ENCODE assay signal across 25 mouse cellular contexts in genomic region chr3:127113238-127113637, GRCm38 (mm10).
"Had no signal": no experiment of that assay in that cellular context is flagged by ENCODE, and none has a peak within 500 bp of the region (broad histone marks: within the 10 kb centered on the region; RNA-seq: fewer than 3 reads in every experiment).

No protein-coding gene starts in this region.

- H3K9ac ChIP-seq: forebrain, postnatal 0 days; heart, embryonic 13.5 days; heart, embryonic 15.5 days; hindbrain, embryonic 15.5 days; kidney, embryonic 15.5 days; limb, embryonic 13.5 days; limb, embryonic 15.5 days; liver, embryonic 12.5 days had no signal

- H3K27ac ChIP-seq: heart, adult 2 months; heart, embryonic 13.5 days; heart, embryonic 15.5 days; hindbrain, embryonic 15.5 days; kidney, embryonic 15.5 days; kidney, postnatal 0 days; limb, embryonic 13.5 days; limb, embryonic 15.5 days; liver, embryonic 12.5 days had no signal

- H3K36me3 ChIP-seq: heart, embryonic 13.5 days; heart, embryonic 15.5 days; hindbrain, embryonic 15.5 days; kidney, embryonic 15.5 days; limb, embryonic 13.5 days; limb, embryonic 15.5 days; liver, embryonic 12.5 days had no signal

- H3K27me3 ChIP-seq: heart, embryonic 13.5 days; heart, embryonic 15.5 days; hindbrain, embryonic 15.5 days; kidney, embryonic 15.5 days; limb, embryonic 13.5 days; limb, embryonic 15.5 days; liver, embryonic 12.5 days had no signal

- DNase-seq: forebrain, postnatal 0 days; gastrocnemius, postnatal 14 days; gastrocnemius, postnatal 36 days; heart, adult 11 months; heart, adult 2 months; heart, postnatal 14 days; heart, postnatal 36 days; kidney, adult 11 months; kidney, adult 2 months; kidney, adult 9 months; kidney, postnatal 14 days; kidney, postnatal 36 days; layer of hippocampus, adult 9-11 months; layer of hippocampus, postnatal 36 days; left cerebral cortex, postnatal 4 days had no signal

- H3K9me3 ChIP-seq: heart, embryonic 13.5 days; heart, embryonic 15.5 days; hindbrain, embryonic 15.5 days; kidney, embryonic 15.5 days; limb, embryonic 13.5 days; limb, embryonic 15.5 days; liver, embryonic 12.5 days had no signal

- H3K4me3 ChIP-seq: heart, adult 2 months; heart, embryonic 13.5 days; heart, embryonic 15.5 days; hindbrain, embryonic 15.5 days; kidney, embryonic 15.5 days; limb, embryonic 13.5 days; limb, embryonic 15.5 days; liver, embryonic 12.5 days had no signal

- ATAC-seq: forebrain, postnatal 0 days; intestine, embryonic 16.5 days; liver, embryonic 12.5 days had no signal

- H3K4me2 ChIP-seq: heart, embryonic 11.5 days; heart, embryonic 13.5 days; heart, embryonic 15.5 days; hindbrain, embryonic 15.5 days; kidney, embryonic 15.5 days; limb, embryonic 13.5 days; limb, embryonic 15.5 days; liver, embryonic 12.5 days had no signal

- H3K4me1 ChIP-seq: heart, embryonic 15.5 days; kidney, embryonic 15.5 days; liver, embryonic 12.5 days had no signal
